Mouse (Mus musculus): ENCODE data around the gene Bfsp2.
A peak's percentile ranks its signal among the peaks of the same experiment; 100 is the strongest.

Bfsp2 gene

DNA sequence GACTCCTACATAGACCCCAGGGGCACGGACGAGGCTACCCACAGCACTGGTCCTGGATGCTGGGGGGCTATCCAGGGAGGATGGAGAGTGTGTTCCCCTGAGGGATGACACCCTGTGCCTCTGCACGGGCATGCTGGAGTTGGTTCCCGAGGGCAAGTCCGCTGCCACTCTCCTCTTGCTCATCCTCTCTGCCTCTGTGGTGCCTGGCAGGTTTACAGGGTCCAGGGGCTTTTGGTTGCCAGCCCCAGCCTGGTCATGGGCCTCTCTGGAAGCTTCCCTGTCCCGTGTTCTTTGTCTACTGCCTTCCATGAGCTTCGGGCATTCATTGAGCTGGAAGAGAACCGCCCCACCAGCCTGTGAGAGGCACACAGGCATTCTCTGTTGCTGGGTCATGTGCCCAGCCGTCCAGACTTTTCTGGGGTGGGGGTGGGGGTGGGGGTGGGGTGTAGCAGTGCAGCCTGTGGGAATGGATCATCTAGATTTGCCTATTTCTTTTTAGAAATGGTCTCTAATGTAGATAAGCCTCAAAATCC is at the start of gene Bfsp2:
Gene Bfsp2 (minus strand): TSS at position 377 of the 533 bp plus-strand sequence.
- DNase-seq (ENCODE audit: low spot score in 2 of 2): no peak

DNA sequence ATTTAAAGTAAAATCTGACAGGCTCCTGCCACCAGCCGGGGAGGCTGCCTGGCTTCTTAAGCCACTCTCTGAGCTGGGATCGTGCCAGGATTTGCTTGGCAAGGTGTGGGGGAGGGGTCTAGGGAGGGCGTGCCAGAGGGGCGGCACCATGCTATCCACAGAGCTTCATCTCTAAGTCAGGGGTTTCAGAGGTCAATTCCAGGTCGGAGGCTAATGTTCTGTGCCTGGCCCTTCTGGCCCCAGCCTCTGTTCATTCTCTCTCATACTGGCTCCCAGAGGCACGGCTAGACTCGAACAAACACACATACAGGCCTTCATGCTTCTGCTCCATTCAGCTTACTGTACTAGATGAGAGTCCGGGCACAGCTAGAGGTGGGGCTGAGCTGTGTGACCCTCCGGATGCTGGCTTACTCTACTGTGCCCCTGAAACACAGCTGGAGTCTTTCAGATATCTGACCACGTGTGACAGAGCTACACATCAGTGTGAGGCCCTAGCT is 44.9 kb upstream of the Bfsp2 start:
- DNase-seq (ENCODE audit: low spot score in 2 of 2): no peak

DNA sequence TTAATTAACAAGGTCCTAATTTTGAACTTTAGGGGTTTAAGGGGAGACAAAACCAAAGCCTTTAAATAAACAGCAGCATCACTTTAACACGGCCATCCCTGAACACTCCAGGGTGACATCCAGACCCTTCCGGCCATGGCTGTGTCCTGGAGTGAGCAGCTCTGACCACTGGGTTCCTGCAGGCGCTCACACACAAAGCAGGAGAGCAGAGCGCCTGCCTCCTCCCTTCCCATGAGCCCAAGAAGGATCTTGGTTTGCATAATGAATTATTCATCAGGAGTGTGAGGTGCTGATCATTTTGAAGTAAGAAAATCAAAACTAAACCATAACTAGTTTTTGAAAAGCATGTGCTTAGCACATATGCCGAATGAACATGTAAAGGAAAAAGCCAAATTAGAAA is 44.4 kb upstream of the Bfsp2 start:
- no peak for DNase-seq (ENCODE audit: low spot score in 2 of 2)

DNA sequence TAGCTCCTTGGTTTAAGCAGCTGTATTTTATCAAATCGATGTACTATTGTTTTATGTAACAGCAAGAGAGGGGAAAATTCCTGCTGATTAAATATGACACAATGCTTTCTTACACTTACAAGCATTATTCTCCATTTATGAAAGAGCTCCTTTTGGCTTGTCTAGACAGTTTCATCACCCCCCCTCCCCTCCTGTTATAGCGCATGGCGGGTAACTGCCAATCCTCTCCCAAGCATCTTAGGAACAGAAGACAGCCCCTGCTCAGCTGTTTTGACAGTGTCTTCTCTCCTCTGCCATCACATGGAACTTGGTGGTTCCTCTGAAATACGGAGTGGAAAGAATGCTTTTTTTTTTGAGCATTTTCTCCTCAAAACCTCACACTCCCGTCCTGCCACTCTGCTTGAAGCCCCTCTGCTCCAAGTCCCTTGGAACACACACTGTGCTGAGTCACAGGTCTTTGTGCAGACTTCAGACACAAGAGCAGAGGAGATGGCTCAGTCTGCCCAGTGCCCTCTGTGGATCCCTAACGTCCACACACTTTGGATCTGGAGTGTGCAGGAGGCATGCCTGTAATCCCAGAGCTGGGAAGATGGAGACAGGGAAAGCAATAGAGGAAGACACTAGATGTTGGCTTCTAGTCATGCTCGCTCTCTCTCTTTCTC is 43.7 kb upstream of the Bfsp2 start:
- no peak for DNase-seq (ENCODE audit: low spot score in 2 of 2)

DNA sequence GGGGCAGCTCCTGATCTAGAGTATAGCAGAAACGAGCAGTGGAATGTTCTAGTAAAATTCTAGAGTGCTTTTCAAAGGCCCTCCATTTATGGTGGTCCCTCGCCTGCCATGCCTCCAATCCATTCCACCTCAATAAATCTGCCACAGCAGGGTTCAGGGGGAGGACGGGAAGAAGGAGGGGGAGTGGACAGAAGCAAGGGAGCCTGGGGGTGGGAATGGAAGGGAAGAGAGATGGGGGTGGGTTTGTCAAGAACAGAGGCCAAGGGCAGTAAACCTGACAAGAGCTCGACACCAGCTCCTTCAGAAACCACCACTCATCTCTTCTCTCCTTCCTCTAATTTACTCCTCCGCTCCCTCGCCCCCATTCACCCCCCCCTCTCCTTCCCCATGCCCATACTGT is 42.8 kb upstream of the Bfsp2 start:
- no peak for DNase-seq (ENCODE audit: low spot score in 2 of 2)

DNA sequence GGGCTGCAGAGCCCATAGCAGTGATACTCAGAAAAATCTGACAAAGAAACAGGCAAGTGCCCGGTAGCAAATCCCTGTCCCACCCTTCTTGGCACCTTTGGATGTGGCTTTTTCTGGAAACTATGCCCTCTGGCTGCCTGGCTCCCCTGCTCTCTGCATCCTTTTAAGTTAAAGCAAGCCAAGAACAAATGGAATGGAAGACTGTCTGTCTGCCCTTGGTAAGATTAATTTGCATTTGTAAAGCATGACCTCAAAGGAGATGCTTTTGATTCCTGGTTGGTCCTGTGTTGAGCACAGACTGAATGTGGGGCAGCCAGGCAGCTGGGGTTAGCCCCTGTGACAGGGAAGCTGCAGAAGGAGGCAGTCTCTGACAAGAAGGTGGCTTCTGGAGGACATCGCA is 33.7 kb upstream of the Bfsp2 start:
- DNase-seq (ENCODE audit: low spot score in 2 of 2): no peak

DNA sequence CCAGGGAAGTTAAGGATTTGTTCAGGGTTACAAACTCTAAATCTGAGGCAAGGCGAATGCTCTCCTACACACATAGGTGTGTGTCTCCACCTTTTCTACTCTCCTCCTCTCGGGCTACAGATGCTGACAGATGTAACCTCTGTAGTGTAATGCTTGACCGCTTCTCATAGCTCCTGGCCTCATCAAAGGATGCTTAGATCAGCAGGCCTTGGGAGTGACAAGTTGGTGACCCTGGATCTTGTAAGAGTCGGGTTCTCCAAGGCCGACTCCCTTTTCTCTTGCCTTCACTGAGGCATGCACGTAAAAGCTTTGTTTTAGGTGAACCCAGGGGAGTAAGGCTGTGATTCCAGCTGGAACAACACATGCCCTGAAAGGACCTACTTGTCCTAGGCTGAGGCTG is 32.0 kb upstream of the Bfsp2 start:
- no peak for DNase-seq (ENCODE audit: low spot score in 2 of 2)

DNA sequence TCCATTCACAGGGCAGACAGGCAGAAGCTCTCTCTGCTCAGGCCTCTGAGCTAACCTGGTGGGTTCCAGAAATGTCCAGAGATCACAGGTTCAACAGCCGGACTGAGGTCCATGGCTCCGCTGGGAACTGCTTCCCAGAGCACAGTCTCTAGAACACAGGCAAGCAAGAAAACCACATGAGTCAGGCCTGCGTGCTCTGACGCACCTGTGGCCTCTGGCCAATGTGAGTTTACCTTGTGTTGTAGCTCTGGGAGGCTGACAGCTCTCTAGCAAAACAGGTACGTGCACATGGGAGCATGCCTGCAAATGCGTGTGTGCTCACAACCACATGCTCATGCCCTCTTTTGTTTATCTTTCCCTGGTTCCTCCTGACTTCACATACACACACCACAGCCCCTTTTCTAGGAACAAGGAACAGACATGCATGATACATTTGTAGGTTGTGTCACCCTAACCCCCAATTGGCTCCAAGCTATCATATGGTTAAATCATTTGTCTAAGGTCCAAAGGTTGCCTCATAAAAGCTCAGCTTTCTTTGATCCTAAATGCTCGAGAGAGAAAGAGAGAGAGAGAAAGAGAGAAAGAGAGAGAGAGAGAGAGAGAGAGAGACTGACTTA is 26.9 kb upstream of the Bfsp2 start:
- DNase-seq (ENCODE audit: low spot score in 2 of 2): no peak

DNA sequence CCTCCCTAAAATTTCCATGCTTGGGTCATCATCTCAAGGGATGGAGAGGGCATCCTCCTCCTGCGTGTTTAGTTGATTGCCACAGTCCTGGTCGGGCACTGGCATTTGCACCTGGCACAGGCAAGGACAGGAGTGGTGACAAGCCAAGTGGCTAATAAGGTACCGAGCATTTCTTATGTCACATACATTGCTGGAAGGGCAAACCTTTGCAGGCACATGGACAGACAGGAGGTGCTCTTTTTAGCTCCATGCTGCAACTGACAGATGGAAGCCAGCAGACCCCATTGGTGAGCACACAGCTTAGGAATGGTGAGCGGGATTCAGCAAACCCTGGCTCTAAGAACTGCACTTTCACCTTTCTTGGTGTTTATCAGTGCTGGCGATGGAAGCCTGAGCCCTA is 24.8 kb upstream of the Bfsp2 start:
- no peak for DNase-seq (ENCODE audit: low spot score in 2 of 2)

DNA sequence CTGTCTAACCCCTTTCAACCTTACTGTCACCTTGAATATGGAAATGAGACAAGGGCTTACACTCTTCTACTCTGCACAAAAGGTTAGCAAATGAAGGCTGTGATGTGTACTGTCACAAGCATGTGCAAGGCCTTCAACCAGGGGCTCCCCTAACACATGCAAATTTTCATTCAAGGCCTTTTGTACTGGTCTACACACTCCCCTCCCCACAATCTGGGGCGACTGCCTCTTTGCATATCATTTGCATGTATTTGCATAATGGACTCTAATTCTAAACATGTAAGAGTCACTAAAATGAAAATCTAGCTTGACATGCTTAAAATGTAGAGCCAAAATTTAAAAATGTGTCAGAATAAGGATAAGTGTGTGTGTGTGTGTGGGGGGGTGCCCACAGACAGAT is 24.4 kb upstream of the Bfsp2 start:
- DNase-seq (ENCODE audit: low spot score in 2 of 2): no peak

DNA sequence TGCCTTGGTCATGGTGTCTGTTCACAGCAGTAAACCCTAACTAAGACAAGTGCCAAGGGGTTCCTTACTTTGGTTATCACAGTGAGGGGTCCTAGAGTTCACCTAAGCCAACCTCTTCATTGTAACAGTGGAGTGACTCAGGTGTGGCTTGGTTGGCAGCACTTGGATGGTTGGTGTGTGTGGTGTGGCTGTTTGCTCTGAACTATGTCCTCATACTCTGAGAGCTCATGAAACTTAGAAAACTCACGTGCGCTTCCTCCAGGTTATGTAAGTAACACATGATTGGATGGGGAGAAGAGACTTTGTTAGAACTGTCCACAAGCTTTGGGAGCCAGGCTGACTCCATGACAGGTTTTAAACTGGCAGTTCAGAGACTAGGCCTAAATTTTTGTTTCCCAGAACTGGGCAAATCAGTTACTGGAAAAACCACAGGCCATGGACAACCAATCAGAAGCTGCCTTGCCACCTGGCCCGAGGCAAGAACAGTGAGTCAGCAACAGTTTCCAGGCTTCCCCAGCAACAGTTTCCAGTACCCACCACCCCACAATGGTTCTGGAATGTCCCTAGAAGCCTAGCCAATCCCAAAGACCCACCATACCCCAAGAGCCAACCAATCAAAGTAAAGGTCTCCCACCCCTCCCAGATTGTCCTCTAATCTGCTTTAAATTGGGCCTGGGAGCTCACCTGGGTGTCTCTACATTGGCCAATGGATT is 23.5 kb upstream of the Bfsp2 start:
- no peak for DNase-seq (ENCODE audit: low spot score in 2 of 2)

DNA sequence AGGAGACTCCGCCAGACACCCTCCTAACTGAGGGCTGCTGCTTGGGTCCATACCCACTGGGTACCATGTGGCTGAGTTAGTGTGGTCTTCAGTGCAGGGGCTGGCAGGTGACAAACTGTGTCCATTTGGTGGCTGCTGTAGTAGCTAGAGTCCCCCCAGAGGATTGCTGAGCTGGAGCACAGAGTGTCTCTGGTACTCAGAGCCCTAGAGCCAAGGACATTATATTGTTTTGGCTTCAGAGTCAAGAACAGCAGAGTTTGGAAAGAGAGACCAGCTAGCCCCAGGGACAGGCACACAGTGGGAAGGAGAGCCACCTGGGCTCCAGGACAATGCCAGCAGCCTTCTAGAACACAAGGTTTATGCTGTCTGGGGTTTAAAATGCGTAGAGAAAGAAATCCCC is 22.4 kb upstream of the Bfsp2 start:
- DNase-seq (ENCODE audit: low spot score in 2 of 2): no peak

DNA sequence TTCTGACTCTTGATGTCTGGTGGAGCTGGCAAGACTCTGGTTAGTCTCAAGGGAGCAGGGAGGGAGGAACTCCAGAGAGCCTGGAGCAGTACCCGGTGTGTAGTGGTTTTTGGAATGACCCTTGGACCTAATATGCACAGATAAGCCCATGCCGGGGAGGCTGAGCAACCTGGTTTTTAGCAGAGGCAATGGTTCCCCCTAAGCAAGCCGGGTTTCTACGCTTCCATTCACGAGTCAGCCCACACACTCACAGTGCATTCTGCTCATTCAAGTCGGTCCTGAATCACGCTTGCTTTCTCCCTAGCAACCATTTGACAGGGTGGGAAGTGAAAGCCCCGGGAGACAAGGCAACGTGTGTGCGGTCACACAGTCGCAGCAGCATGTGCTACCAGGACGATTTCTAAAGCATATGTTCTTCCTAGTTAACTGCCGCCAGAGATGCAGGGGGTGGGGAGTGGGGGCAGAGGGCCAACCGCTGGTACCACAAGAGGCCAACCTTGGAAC is 21.7 kb upstream of the Bfsp2 start:
- peak; percentile 64 to 73 for DNase-seq (ENCODE audit: low spot score in 2 of 2)

DNA sequence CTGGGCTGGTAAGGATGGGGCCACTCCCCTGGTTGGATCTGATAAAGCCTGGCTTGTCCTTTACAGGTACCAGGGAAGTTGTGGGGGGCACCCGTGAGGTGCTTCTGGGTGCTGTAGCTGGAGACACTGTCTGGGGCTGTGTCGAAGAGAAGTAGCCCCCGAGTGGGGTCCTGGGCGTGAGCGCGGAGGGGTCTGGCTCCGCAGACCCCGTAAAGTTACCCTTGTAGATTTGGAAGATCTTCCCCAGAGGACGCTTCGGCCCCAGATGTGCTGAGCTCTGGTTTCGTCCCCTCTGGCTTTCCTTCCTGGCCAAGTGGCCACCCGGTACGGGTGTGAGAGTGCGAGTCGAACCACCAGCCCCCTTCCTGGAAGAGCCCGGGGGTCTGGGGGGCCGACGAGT is 19.1 kb upstream of the Bfsp2 start:
- DNase-seq (ENCODE audit: low spot score in 2 of 2): no peak

DNA sequence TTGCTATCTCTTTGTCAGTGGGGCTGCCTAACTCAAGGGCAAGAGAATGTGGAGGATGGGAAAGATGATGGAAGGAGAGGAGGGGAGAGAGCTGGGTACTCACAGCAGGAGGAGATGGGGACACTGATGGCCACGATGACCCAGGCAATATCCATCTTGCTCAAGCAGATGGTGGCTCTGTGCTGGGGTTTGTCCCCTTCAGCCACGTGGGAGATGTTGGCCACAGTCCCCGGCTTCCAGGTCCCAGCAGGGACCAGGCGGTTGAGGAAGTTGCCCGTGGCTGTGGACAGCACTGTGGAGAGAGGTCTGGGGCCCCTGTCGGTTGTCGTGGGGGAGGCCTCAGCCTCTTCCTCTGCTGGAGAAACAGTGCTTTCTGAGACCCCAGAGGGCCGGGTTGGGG is 18.5 kb upstream of the Bfsp2 start:
- DNase-seq (ENCODE audit: low spot score in 2 of 2): no peak

DNA sequence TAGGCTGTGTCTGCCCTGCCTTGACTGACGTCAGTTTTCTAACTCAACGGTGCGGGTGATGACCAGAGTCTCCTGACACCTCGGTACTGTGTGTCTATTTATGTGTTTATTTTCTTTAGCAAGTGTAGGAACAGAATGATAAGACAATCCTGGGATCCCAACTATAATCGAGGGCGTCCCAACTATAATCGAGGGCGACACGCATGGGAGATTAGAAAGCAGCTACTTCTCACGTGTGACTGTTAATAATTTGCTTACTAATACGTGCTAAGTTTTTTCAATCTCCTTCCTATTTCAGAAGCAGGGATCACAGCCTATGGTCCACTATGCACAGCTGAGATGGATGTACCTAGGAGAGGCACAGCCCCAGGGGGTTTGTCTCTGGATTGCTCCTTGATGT is 15.2 kb upstream of the Bfsp2 start:
- DNase-seq (ENCODE audit: low spot score in 2 of 2): no peak

DNA sequence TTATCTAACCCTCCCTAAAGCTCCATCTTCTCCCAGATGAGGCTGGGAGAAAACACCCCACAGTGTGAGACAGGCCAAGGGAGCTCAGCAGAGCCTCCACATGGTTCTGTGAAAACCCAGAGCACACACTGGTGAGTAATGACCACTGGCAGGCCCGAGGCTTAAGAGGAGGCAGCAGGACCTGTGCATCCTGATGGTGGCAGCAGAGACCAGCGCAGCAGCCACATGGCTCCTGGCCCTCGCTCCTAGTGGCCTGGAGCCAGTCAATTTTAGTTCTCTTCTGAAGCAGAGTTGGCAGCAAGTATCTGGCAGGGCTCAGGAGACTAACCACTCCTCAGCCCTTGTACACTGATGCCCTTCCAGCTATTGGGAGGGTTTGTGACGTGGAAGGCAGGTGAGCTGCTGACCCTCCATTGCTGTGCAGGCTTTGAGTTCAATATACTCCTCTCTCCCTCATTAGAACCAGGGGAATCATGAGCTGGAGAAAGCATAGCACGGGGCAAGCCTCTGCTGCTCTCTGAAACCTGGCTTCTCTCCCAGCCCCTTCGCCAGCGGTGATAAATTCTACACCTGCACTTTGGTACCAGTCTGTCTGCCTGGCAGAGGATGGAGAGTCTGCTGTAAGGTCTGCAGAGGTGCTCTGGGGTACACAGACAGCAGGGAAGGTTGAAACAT is 14.3 kb upstream of the Bfsp2 start:
- DNase-seq (ENCODE audit: low spot score in 2 of 2): peak; percentile 53 to 69

DNA sequence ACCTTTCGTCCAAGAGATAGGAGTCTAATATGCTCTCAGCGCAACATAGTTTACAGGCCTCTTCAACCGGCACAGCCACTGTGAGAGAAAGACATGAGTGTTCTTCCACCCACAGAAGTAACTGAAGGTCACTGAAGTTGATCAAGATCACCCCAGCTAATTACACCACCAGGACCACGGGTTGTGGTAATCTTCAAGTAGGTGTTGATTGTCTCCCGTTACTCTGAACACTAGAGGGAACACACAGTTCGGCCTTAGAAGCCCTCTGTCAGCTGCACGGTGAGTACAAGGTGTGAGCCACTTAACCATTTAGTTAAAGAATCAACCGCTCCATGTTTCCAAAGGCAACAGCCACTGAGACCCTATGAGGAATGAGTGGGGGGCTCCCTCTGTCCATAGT is 11.8 kb upstream of the Bfsp2 start:
- no peak for DNase-seq (ENCODE audit: low spot score in 2 of 2)

DNA sequence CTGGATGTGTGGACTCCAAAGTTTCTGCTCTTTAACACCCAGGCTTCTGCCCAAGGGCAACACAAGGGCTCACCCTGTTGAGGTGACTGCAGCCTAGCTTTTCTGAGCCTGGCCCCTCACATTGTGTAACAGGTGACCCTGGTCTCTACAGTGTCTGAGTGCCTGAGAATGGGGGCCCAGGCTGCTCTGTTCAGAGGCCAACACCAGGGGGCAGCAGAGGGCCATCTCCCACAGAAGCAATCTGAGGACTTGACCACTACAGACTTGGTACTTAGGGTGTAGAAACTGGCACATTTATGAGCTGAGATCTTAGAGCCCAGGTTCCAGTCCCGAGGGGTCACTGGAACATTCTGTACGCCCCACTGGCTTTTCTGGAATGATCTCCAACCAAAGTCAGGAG is 10.2 kb upstream of the Bfsp2 start:
- peak; percentile 57 to 77 for DNase-seq (ENCODE audit: low spot score in 2 of 2)

DNA sequence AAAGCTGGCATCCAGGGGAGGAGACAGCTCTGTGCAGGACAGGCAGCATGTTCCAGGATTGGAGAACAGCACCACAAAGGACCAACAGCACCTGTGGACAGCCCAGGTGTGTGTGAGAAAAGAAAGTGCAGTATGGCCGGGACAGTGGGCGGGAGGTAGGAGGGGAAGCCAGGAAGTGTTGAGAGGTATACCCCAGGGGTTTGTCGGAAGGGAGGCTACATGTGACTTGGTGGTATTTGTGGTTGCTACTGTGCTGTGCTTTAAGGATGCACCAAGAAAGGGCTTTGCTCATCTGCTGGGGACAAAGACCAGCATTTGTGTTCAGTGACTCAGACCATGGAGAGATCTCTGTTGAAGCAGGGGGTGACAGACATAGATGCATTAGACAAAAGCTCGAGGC is 9.7 kb upstream of the Bfsp2 start:
- DNase-seq (ENCODE audit: low spot score in 2 of 2): no peak

DNA sequence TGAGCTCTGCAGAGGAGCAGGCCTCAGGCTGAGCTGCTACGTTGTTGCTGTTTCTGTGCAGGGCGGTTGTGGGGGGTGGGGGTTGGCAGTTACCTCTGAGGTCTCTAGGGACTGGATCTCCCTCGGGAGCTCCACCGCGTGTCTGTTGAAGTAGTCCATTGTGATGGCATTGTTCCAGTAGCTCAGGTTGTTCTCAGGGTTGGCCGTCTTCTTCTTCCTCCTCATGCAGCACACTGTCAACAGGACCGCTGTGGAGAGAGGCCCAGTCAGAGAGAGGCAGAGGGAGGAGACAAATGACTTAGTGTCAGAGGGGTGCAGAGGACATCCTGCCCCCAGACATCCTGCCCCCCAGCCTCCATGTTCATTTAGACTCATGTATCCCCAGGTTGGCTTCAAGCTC is 8.9 kb upstream of the Bfsp2 start:
- no peak for DNase-seq (ENCODE audit: low spot score in 2 of 2)

DNA sequence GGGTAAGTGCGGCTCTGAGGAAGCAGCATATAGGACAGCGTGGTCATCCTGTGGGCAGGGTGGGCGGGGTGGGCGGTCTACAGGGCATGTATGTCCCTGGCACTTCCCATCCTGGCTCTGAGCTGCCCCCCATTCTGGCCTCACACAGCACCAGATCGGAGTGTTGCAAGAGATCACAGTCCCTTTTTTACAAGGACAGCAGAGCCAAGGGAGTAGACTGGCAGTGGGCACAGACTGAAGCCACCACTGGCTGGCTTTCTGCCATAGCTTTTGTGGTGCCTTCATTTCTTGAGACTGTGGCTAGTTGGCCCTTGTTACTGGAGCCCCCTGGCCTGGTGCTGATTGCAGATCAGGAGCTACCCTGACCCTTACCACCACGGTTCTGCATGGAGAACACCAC is 6.0 kb upstream of the Bfsp2 start:
- no peak for DNase-seq (ENCODE audit: low spot score in 2 of 2)
